Comparison of ENCODE assay signal across 14 mouse cellular contexts in the genomic region with DNA sequence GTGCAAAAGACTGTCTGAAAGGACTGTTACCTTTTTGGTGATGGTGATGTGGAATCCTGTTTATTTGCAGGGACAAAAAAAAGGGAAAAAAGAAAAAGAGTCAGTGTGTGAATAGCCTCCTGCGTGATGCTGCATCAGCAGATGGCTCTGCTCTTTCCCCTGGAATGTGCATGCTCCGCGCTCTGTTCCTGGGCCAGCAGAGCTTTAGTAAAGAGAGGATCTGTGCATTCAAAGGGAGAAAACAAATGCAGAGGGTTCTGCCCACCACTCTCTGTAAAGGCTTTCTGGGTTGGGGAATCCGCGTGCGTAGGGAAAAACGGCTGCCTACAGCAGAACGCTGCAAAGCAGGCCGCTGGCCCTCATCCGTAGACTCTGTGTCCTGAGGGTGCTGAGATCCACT.
A peak's percentile ranks its signal among the peaks of the same experiment; 100 is the strongest.
DNase-seq lines count a peak whose midpoint lies in the region; ATAC-seq lines count a peak whose summit lies in the region.
"Had no signal": no experiment of that assay in that cellular context is flagged by ENCODE, and none has a peak within 500 bp of the region (broad histone marks: within the 10 kb centered on the region; RNA-seq: fewer than 3 reads in every experiment).

No protein-coding gene starts in this region.

- no peak overlapping the region for H3K27ac ChIP-seq in kidney, embryonic 16.5 days (ENCODE audit: low read length)
- H3K27ac ChIP-seq in hindbrain, embryonic 16.5 days (ENCODE audit: low read depth, low read length), result no peak overlapping the region
- H3K27ac ChIP-seq in neural tube, embryonic 13.5 days (replicated peaks), result no peak overlapping the region; the same call in 1 of the 2 replicates
- H3K27ac ChIP-seq: heart, embryonic 15.5 days; hindbrain, embryonic 15.5 days had no signal

- H3K27me3 ChIP-seq in kidney, embryonic 16.5 days (ENCODE audit: insufficient read depth, low read length), result no peaks in the 10 kb centered on the region
- no peaks in the 10 kb centered on the region for H3K27me3 ChIP-seq in hindbrain, embryonic 16.5 days (replicated peaks; ENCODE audit: control insufficient read depth, insufficient read depth, low read length)
- H3K27me3 ChIP-seq in neural tube, embryonic 13.5 days, result 0 out of 2 replicates have a peak, but pooled peaks cover 3% of the 10 kb centered on the region
- H3K27me3 ChIP-seq: heart, embryonic 15.5 days; hindbrain, embryonic 15.5 days had no signal

- H3K4me3 ChIP-seq in kidney, embryonic 16.5 days (ENCODE audit: low read length), result no peak overlapping the region
- H3K4me3 ChIP-seq in hindbrain, embryonic 16.5 days (ENCODE audit: low read length), result no peak overlapping the region
- no peak overlapping the region for H3K4me3 ChIP-seq in neural tube, embryonic 13.5 days
- H3K4me3 ChIP-seq: heart, embryonic 15.5 days; hindbrain, embryonic 15.5 days had no signal

- no peak for ATAC-seq in kidney, embryonic 16.5 days (ENCODE audit: low FRiP score, low TSS enrichment)
- ATAC-seq in hindbrain, embryonic 16.5 days, result no peak
- ATAC-seq in neural tube, embryonic 13.5 days (ENCODE audit: low read depth), result no peak
- ATAC-seq in cerebellum, adult (ENCODE audit: insufficient number of reproducible peaks, low FRiP score, low TSS enrichment), result no peak

- DNase-seq in kidney, postnatal 10 days, result peak; percentile 37
- DNase-seq in right cerebral cortex, postnatal 25 days, result peak; percentile 11
- no peak for DNase-seq in right cerebral cortex, postnatal 36 days (ENCODE audit: low spot score in 2 of 2)
- DNase-seq in adrenal gland, postnatal 4 days (ENCODE audit: low spot score in 2 of 2), result no peak
- DNase-seq: cerebellum, adult 8-10 months; kidney, adult 8-10 months; lung, embryonic 14.5 days had no signal

- no peaks in the 10 kb centered on the region for H3K36me3 ChIP-seq in kidney, embryonic 16.5 days (ENCODE audit: insufficient read depth, low read length)
- H3K36me3 ChIP-seq in hindbrain, embryonic 16.5 days (ENCODE audit: control insufficient read depth, insufficient read depth, low read length), result no peaks in the 10 kb centered on the region
- no peaks in the 10 kb centered on the region for H3K36me3 ChIP-seq in neural tube, embryonic 13.5 days
- H3K36me3 ChIP-seq: heart, embryonic 15.5 days; hindbrain, embryonic 15.5 days had no signal

- no peaks in the 10 kb centered on the region for H3K9me3 ChIP-seq in kidney, embryonic 16.5 days (ENCODE audit: low read length)
- H3K9me3 ChIP-seq in hindbrain, embryonic 16.5 days (ENCODE audit: control insufficient read depth, low read length), result no peaks in the 10 kb centered on the region
- no peaks in the 10 kb centered on the region for H3K9me3 ChIP-seq in neural tube, embryonic 13.5 days
- H3K9me3 ChIP-seq: heart, embryonic 15.5 days; hindbrain, embryonic 15.5 days had no signal

- peaks cover 8% of the 10 kb centered on the region for H3K4me1 ChIP-seq in kidney, embryonic 16.5 days (ENCODE audit: insufficient read depth, low read length)
- H3K4me1 ChIP-seq in hindbrain, embryonic 16.5 days (ENCODE audit: control insufficient read depth, insufficient read depth, low read depth, low read length), result peaks cover 5% of the 10 kb centered on the region
- H3K4me1 ChIP-seq in neural tube, embryonic 13.5 days (replicated peaks), result peaks cover 27% of the 10 kb centered on the region

- H3K4me2 ChIP-seq in kidney, embryonic 16.5 days (replicated peaks; ENCODE audit: low read depth, low read length), result no peak overlapping the region
- no peak overlapping the region for H3K4me2 ChIP-seq in hindbrain, embryonic 16.5 days (ENCODE audit: low read length)
- no peak overlapping the region for H3K4me2 ChIP-seq in neural tube, embryonic 13.5 days
- H3K4me2 ChIP-seq: heart, embryonic 15.5 days; hindbrain, embryonic 15.5 days; liver, embryonic 11.5 days; lung, embryonic 14.5 days had no signal

- H3K9ac ChIP-seq in kidney, embryonic 16.5 days (replicated peaks; ENCODE audit: low read length), result no peak overlapping the region
- H3K9ac ChIP-seq in hindbrain, embryonic 16.5 days (ENCODE audit: low read depth, low read length), result peak overlapping the region; percentile 14; the same call in 1 of the 2 replicates
- H3K9ac ChIP-seq in neural tube, embryonic 13.5 days, result 0 out of 2 replicates have a peak overlapping the region, but pooled peaks have one; percentile 14
- H3K9ac ChIP-seq: heart, embryonic 15.5 days; hindbrain, embryonic 15.5 days; lung, embryonic 14.5 days had no signal

- WGBS in kidney, embryonic 16.5 days, result 79% methylated on average over 10 of the region's 10 CpGs
- WGBS in hindbrain, embryonic 16.5 days, result 50% methylated on average over 10 of the region's 10 CpGs
- 57% methylated on average over 10 of the region's 10 CpGs for WGBS in neural tube, embryonic 13.5 days

Comparison
In these comparisons a context has a peak if more than half of its experiments do, and no peak if none do; other contexts are left out.
1. DNase-seq: peak in kidney, postnatal 10 days (single experiment) and right cerebral cortex, postnatal 25 days (single experiment); none in right cerebral cortex, postnatal 36 days (0 of 2) and adrenal gland, postnatal 4 days (0 of 2).